Mouse (Mus musculus) liver, adult 2 months (tissue): ENCODE measurements around the gene Tnni2. TPM values are rescaled to one million over a fixed set of nuclear protein-coding genes. Genes with fewer than 3 reads are reported as not detected.

Experiments used
- DNase-seq: peaks from one replicate; pipeline ENCODE4 v3.0.0-alpha.2; 2011; ENCODE audit warnings: low read depth, low spot score; ENCODE audit errors: extremely low read depth
- H3K27ac ChIP-seq: fragments of 200-500 bp; replicated peaks from 2 replicates; pipeline ENCODE4 v1.5.1; 2012; ENCODE audit warnings: low read depth, mild to moderate bottlenecking, control low read depth, inconsistent platforms, low read length; ENCODE audit not compliant: insufficient read depth
- H3K27me3 ChIP-seq: fragments of 200-500 bp; 2 replicates; pipeline ENCODE4 v1.6.1; 2012; ENCODE audit warnings: mild to moderate bottlenecking, moderate library complexity, low read length, inconsistent platforms; ENCODE audit not compliant: control insufficient read depth, insufficient read depth
- H3K36me3 ChIP-seq: fragments of 200-500 bp; 2 replicates; pipeline ENCODE4 v1.6.1; 2012; ENCODE audit warnings: low read length, inconsistent platforms; ENCODE audit not compliant: control insufficient read depth, insufficient read depth
- H3K4me1 ChIP-seq: fragments of 200-500 bp; 2 replicates; pipeline ENCODE4 v1.6.1; 2011; ENCODE audit warnings: low read length; ENCODE audit not compliant: control insufficient read depth, insufficient read depth
- H3K4me3 ChIP-seq: fragments of 200-500 bp; 2 replicates; pipeline ENCODE4 v1.5.1; 2011; ENCODE audit warnings: low read depth, mild to moderate bottlenecking, control low read depth, low read length, moderate library complexity; ENCODE audit not compliant: insufficient read depth
- H3K79me2 ChIP-seq: fragments of 200-500 bp; 2 replicates; pipeline ENCODE4 v1.6.1; 2012; ENCODE audit warnings: inconsistent platforms, mild to moderate bottlenecking, low read length, moderate library complexity; ENCODE audit not compliant: control insufficient read depth, insufficient read depth
- H3K9ac ChIP-seq: fragments of 200-500 bp; 2 replicates; pipeline ENCODE4 v1.6.1; 2012; ENCODE audit warnings: low read depth, mild to moderate bottlenecking, control low read depth, inconsistent platforms, low read length
- CTCF ChIP-seq: fragments of 200-500 bp; IDR thresholded peaks from 2 replicates; pipeline ENCODE4 v1.5.1; 2011; ENCODE audit warnings: low read depth, low read length, control low read depth
- POLR2A ChIP-seq: fragments of 200-500 bp; IDR thresholded peaks from 2 replicates; pipeline ENCODE4 v1.6.1; 2011; ENCODE audit warnings: low read length, control low read depth; ENCODE audit not compliant: insufficient read depth; ENCODE audit errors: extremely low read depth
- WGBS: fragments of 180-500 bp; shearing (Covaris S2); methylation state at CpG from one replicate; pipeline ENCODE4 v1.1.7; 2018; 5-methylcytosine and 5-hydroxymethylcytosine counted together
- polyA plus RNA-seq: library from polyadenylated mRNA; depleted of rRNA; stranded (reverse); fragments of >200 nt; gene quantifications from 2 replicates; pipeline ENCODE4 v1.2.3, GENCODE M21; 2012
- total RNA-seq: library from RNA; depleted of rRNA; stranded (reverse); fragments of >200 nt; gene quantifications from 2 replicates; pipeline ENCODE4 v1.2.3, GENCODE M21; 2014

The Tnni2 gene
- total and polyA plus RNA-seq, 2 experiments = 10.1 TPM; not detected in 1

- H3K4me1 ChIP-seq = no peaks in the 10 kb centered on the region
- H3K79me2 ChIP-seq = no peaks in the 10 kb centered on the region
- H3K27me3 ChIP-seq = no peaks in the 10 kb centered on the region
- TF ChIP-seq CTCF (no peak), POLR2A (no peak)
- H3K4me3 ChIP-seq = no peak overlapping the region
- no peak overlapping the region for H3K27ac ChIP-seq
- no peak overlapping the region for H3K9ac ChIP-seq
- no peaks in the 10 kb centered on the region for H3K36me3 ChIP-seq
- 42% methylated on average over 3 of the region's 3 CpGs for WGBS
- DNase-seq = no peak
Observed at GRCm38 (mm10) chr7:142457227-142457811, 15.7 kb downstream of the Tnni2 start.

- Histone ChIP-seq H3K79me2 (no peaks in the 10 kb centered on the region), H3K27me3 (no peaks in the 10 kb centered on the region), H3K9ac (no peak overlapping the region), H3K4me1 (no peaks in the 10 kb centered on the region), H3K27ac (no peak overlapping the region), H3K36me3 (no peaks in the 10 kb centered on the region), H3K4me3 (no peak overlapping the region)
- 60% methylated on average over 2 of the region's 2 CpGs for WGBS
- peak; percentile 19 for DNase-seq
- no peak for TF ChIP-seq CTCF
- TF ChIP-seq POLR2A = no peak
Observed at GRCm38 (mm10) chr7:142458026-142458425, 16.4 kb downstream of the Tnni2 start.

GRCm38 (mm10) chr7:142458676-142459298, 17.2 kb downstream of the Tnni2 start:
- no peaks in the 10 kb centered on the region for H3K4me1 ChIP-seq
- H3K4me3 ChIP-seq = no peak overlapping the region
- H3K27me3 ChIP-seq = no peaks in the 10 kb centered on the region
- DNase-seq = no peak
- no peaks in the 10 kb centered on the region for H3K79me2 ChIP-seq
- TF ChIP-seq POLR2A (no peak), CTCF (no peak)
- 82% methylated on average over 5 of the region's 5 CpGs for WGBS
- no peak overlapping the region for H3K27ac ChIP-seq
- H3K36me3 ChIP-seq = no peaks in the 10 kb centered on the region
- no peak overlapping the region for H3K9ac ChIP-seq

- no peak overlapping the region for H3K4me3 ChIP-seq
- H3K9ac ChIP-seq = no peak overlapping the region
- TF ChIP-seq POLR2A (no peak), CTCF (no peak)
- H3K27ac ChIP-seq = no peak overlapping the region
- H3K36me3 ChIP-seq = no peaks in the 10 kb centered on the region
- no peaks in the 10 kb centered on the region for H3K4me1 ChIP-seq
- 82% methylated on average over 2 of the region's 2 CpGs for WGBS
- H3K27me3 ChIP-seq = no peaks in the 10 kb centered on the region
- H3K79me2 ChIP-seq = no peaks in the 10 kb centered on the region
- no peak for DNase-seq
Observed at GRCm38 (mm10) chr7:142459299-142459691, 17.7 kb downstream of the Tnni2 start.

GRCm38 (mm10) chr7:142460636-142461077, 19.0 kb downstream of the Tnni2 start, which contains the start of gene Lsp1:
Gene Lsp1 (plus strand): TSS chr7:142460809.
- TF ChIP-seq POLR2A (no peak), CTCF (no peak)
- H3K27me3 ChIP-seq = no peaks in the 10 kb centered on the region
- DNase-seq = no peak

GRCm38 (mm10) chr7:142461446-142461845, 19.8 kb downstream of the Tnni2 start:
- H3K9ac ChIP-seq = no peak overlapping the region
- TF ChIP-seq CTCF (no peak), POLR2A (no peak)
- no peaks in the 10 kb centered on the region for H3K79me2 ChIP-seq
- no peaks in the 10 kb centered on the region for H3K36me3 ChIP-seq
- no peaks in the 10 kb centered on the region for H3K4me1 ChIP-seq
- WGBS = 84% methylated on average over 2 of the region's 2 CpGs
- no peak overlapping the region for H3K27ac ChIP-seq
- H3K4me3 ChIP-seq = no peak overlapping the region
- DNase-seq = no peak
- no peaks in the 10 kb centered on the region for H3K27me3 ChIP-seq

More at GRCm38 (mm10) chr7:142460636-142461077, 19.0 kb downstream of the Tnni2 start, which contains the start of gene Lsp1:
- Histone ChIP-seq H3K4me3 (peak within 1 kb of the TSS; percentile 31; the same call in 1 of the 2 replicates), H3K79me2 (no peaks in the 10 kb centered on the region), H3K9ac (no peak within 1 kb of the TSS), H3K36me3 (no peaks in the 10 kb centered on the region), H3K4me1 (no peaks in the 10 kb centered on the region), H3K27ac (no peak within 1 kb of the TSS)
- 83% methylated on average over 7 of the region's 7 CpGs for WGBS
